Mouse (Mus musculus): ENCODE measurements around the gene Cptp. TPM values are rescaled to one million over a fixed set of nuclear protein-coding genes. Genes with fewer than 3 reads are reported as not detected.
A peak's percentile ranks its signal among the peaks of the same experiment; 100 is the strongest.

The Cptp gene
- polyA plus RNA-seq, 1 experiment from 2014 or later, result 19.5 TPM

GRCm38 (mm10) chr4:155895826-155896225, 26.6 kb upstream of the Cptp start:
- 95% methylated on average over 4 of the region's 4 CpGs for WGBS
- Histone ChIP-seq H3K27me3 (replicated peaks) (no peaks in the 10 kb centered on the region), H3K36me3 (peaks cover 44% of the 10 kb centered on the region), H3K9ac (no peak overlapping the region), H3K9me3 (no peaks in the 10 kb centered on the region), H3K4me1 (peaks cover 31% of the 10 kb centered on the region), H3K27ac (no peak overlapping the region), H3K4me2 (replicated peaks) (no peak overlapping the region), H3K4me3 (no peak overlapping the region)
- no peak for ATAC-seq (ENCODE audit: low FRiP score, low read depth)

DNA sequence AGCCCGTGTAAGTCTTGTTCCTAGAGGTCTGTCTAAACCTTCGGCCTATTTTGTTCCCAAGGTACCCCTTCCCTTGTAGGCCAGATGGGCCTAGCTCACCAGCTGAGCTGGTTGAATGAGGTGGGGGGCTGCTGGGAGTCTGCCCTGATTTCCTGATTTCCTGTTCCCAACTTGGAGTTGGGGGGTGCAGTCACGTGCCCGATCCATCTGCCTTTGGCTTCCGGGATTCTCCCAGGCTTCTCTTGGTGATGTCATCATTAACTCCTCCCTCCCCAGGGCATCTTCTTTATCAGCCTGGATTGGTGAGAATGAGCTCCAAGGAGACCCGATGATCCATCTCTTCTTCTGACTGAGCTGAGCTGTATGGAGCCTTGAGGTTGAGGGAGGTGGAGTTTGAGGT, 26.0 kb upstream of the Cptp start:
- 50% methylated on average over 6 of the region's 6 CpGs for WGBS
- H3K27me3 ChIP-seq (replicated peaks), result no peaks in the 10 kb centered on the region
- H3K4me2 ChIP-seq (replicated peaks), result peak overlapping the region; percentile 99
- peaks cover 38% of the 10 kb centered on the region for H3K36me3 ChIP-seq
- H3K9ac ChIP-seq, result peak overlapping the region; percentile 38; the same call in 1 of the 2 replicates
- peaks cover 38% of the 10 kb centered on the region for H3K4me1 ChIP-seq
- no peak for ATAC-seq (ENCODE audit: low FRiP score, low read depth)
- no peak overlapping the region for H3K4me3 ChIP-seq
- H3K9me3 ChIP-seq, result no peaks in the 10 kb centered on the region
- H3K27ac ChIP-seq, result no peak overlapping the region

DNA sequence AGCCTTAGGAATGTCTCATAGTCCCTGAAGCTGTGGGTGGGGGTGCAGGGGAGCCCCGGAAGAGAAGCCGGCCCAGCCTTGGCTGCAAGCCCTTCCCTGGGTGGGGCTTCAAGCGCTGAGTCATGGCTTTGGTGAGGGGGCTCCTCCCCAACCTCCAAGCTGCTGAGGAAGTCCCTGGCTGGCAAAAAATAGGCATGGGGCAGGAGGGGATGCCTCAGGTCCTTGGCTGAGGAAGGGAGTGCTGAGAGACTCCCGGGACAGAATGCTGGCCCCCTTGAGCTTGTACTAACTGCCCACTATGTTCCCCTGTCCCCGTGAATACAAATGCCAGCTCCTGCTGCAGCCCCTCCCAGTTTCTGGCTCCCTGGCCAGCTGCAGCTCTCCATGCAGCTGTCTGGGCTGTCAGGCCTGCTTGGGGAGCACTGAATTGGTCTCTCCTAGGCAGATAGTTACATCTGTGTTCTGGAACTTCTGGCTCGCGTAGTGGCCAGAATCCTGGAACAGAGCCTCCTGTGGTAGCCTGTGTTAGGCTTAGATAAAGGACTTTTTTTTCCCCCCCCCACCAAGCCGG, 25.2 kb upstream of the Cptp start:
- Histone ChIP-seq H3K4me2 (replicated peaks) (peak overlapping the region; percentile 99), H3K4me1 (peaks cover 40% of the 10 kb centered on the region), H3K27ac (no peak overlapping the region), H3K27me3 (replicated peaks) (no peaks in the 10 kb centered on the region), H3K9me3 (no peaks in the 10 kb centered on the region), H3K4me3 (peak overlapping the region; percentile 2), H3K9ac (peak overlapping the region; percentile 38), H3K36me3 (peaks cover 33% of the 10 kb centered on the region)
- 41% methylated on average over 8 of the region's 8 CpGs for WGBS
- no peak for ATAC-seq (ENCODE audit: low FRiP score, low read depth)

DNA sequence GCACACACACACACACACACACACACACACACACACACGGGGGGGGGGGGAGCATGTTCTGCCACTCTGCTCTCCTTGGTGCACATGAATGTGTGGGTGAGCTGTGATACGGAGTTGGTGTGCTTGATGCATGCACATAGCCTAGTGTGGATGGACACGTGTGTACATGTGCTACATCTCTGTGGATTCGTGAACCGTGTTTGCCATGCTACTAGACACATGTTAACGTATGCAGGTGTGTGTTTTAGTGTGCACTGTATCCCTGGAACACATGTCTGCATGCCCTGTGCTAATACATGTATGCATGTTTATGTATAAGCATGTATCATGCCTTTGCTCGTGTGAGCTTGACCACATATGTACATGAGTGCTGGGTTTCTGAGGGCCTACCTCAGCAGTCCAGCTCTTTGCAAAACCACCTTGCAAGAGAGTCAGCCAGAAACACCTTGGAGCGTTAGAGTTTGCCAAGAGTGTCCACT, 24.0 kb upstream of the Cptp start:
- peak overlapping the region; percentile 91 for H3K9ac ChIP-seq
- no peak for ATAC-seq (ENCODE audit: low FRiP score, low read depth)
- H3K4me1 ChIP-seq, result peaks cover 40% of the 10 kb centered on the region
- H3K4me3 ChIP-seq, result peak overlapping the region; percentile 92
- H3K4me2 ChIP-seq (replicated peaks), result peak overlapping the region; percentile 99
- H3K27me3 ChIP-seq (replicated peaks), result no peaks in the 10 kb centered on the region
- no peaks in the 10 kb centered on the region for H3K9me3 ChIP-seq
- WGBS, result 67% methylated on average over 8 of the region's 8 CpGs
- H3K36me3 ChIP-seq, result peaks cover 33% of the 10 kb centered on the region
- no peak overlapping the region for H3K27ac ChIP-seq

- WGBS, result 5% methylated on average over 37 of the region's 37 CpGs
- Histone ChIP-seq H3K4me1 (peaks cover 40% of the 10 kb centered on the region), H3K4me2 (replicated peaks) (peak overlapping the region; percentile 99)
These were observed 23.4 kb upstream of the Cptp start for GRCm38 (mm10) chr4:155892438-155893211.

DNA sequence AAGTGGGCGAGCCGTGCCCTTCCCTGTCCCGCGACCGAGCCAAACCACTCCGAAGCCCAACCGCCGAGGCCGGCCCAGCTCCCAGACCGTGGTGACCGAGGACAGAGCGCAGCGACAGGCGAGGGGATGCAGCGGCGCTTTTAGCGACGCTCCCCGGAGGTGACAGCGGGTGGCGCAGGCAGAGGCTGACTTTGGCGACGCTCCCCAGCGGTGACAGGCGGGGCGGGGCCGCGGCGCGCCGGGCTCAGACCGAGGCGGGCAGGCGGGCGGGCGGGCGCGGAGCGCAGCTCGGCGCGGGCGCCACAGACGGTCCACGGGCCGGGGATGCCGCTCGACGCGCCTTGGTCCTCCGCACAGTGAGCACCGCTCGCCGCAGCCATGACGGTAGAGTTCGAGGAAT, 22.8 kb upstream of the Cptp start:
- Histone ChIP-seq H3K4me1 (peaks cover 40% of the 10 kb centered on the region), H3K4me3 (peak overlapping the region; percentile 92), H3K4me2 (replicated peaks) (peak overlapping the region; percentile 99), H3K27ac (peak overlapping the region; percentile 97), H3K27me3 (replicated peaks) (no peaks in the 10 kb centered on the region), H3K9me3 (no peaks in the 10 kb centered on the region), H3K9ac (peak overlapping the region; percentile 91), H3K36me3 (peaks cover 39% of the 10 kb centered on the region)
- ATAC-seq (ENCODE audit: low FRiP score, low read depth), result peak; percentile 90
- under 1% methylated on average over 56 of the region's 56 CpGs for WGBS

More at GRCm38 (mm10) chr4:155892438-155893211, 23.4 kb upstream of the Cptp start:
- H3K27ac ChIP-seq, result peak overlapping the region; percentile 97
- peak; percentile 59 for ATAC-seq (ENCODE audit: low FRiP score, low read depth)
- peak overlapping the region; percentile 92 for H3K4me3 ChIP-seq
- H3K9me3 ChIP-seq, result no peaks in the 10 kb centered on the region
- peaks cover 36% of the 10 kb centered on the region for H3K36me3 ChIP-seq
- no peaks in the 10 kb centered on the region for H3K27me3 ChIP-seq (replicated peaks)
- H3K9ac ChIP-seq, result peak overlapping the region; percentile 91

DNA sequence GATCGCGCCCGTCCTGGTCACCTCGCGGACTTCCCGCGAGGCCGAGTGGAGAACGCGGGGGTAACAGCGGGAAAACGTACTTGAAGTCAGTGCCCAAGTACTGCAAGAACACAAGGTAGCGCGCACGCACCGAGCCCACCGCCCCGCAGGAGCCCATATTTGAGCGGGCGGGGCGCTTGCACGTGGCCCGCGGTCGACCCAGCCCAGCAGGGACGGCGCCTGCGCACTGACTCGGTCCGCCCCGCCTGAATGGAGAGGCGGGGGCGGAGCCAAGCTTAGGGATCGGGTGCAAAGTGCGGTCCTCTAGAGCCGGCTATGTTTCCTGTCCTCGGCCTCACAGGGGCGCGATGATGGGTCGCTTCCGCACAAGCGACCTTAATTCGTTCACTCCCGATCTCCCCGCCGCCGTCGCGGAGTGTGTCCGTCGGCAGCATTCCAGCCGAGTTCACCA, 22.3 kb upstream of the Cptp start, which contains the start of the genes Pusl1 and Acap3:
TSS of gene Pusl1 (minus strand) at position 231 of the 451 bp plus-strand sequence.
TSS of gene Acap3 (plus strand) at position 272 of the 451 bp plus-strand sequence.
- H3K9me3 ChIP-seq, result no peaks in the 10 kb centered on the region
- H3K4me2 ChIP-seq (replicated peaks), result peak within 1 kb of the TSS; percentile 99
- WGBS, result under 1% methylated on average over 52 of the region's 52 CpGs
- no peaks in the 10 kb centered on the region for H3K27me3 ChIP-seq (replicated peaks)
- H3K4me1 ChIP-seq, result peaks cover 40% of the 10 kb centered on the region
- H3K4me3 ChIP-seq, result peak within 1 kb of the TSS; percentile 92
- peak; percentile 83 for ATAC-seq (ENCODE audit: low FRiP score, low read depth)
- peak within 1 kb of the TSS; percentile 97 for H3K27ac ChIP-seq
- peak within 1 kb of the TSS; percentile 91 for H3K9ac ChIP-seq
- H3K36me3 ChIP-seq, result peaks cover 39% of the 10 kb centered on the region

DNA sequence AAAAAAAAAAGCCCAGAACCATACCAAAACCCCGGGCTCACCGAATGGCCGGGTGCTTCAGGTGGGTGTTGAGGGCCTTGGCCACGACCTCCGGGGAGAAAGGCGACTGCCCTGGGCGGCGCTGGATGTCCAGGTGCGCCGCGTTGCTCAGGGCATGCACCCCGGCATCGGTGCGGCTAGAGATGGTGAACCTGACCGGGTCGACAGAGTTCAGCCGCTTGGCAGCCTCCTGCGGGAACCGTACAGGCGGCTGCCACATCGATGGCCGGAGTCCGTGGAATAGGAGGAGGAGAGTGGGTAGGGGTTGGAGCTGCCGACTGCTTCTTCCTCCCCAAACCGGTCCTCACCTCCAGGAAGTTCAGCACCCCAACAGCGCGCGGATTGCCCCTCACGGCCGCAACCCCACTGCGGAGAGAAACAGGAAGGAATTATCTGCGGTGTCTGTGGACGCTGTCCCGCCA, 21.8 kb upstream of the Cptp start:
- no peak for ATAC-seq (ENCODE audit: low FRiP score, low read depth)
- Histone ChIP-seq H3K9ac (peak overlapping the region; percentile 91), H3K9me3 (no peaks in the 10 kb centered on the region), H3K27ac (no peak overlapping the region), H3K27me3 (replicated peaks) (no peaks in the 10 kb centered on the region), H3K4me2 (replicated peaks) (peak overlapping the region; percentile 99), H3K4me3 (peak overlapping the region; percentile 92), H3K4me1 (peaks cover 40% of the 10 kb centered on the region), H3K36me3 (peaks cover 39% of the 10 kb centered on the region)
- WGBS, result under 1% methylated on average over 34 of the region's 34 CpGs

DNA sequence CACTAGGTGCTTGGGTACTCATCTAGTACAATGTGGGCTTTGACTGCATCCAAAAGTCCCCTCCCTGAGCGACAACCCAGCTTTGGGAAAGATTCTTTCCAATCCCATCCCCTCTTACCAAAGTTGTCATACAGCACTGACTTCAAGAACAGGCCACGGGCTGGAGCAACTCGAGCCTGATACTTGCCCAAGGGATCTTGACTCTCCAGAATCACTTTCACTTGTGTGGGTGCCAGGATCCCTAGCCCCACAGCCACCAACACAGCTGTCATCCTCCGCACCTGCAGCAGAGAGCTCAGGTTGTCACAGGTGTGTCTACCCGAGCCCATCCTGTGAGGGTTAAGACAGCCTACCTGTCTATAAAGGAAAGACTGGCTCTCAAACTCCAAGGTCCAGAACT, 20.1 kb upstream of the Cptp start:
- H3K4me2 ChIP-seq (replicated peaks), result no peak overlapping the region
- H3K36me3 ChIP-seq, result peaks cover 51% of the 10 kb centered on the region
- H3K27me3 ChIP-seq (replicated peaks), result no peaks in the 10 kb centered on the region
- H3K9me3 ChIP-seq, result no peaks in the 10 kb centered on the region
- H3K9ac ChIP-seq, result no peak overlapping the region
- H3K27ac ChIP-seq, result no peak overlapping the region
- peaks cover 27% of the 10 kb centered on the region for H3K4me1 ChIP-seq
- WGBS, result 88% methylated on average over 5 of the region's 5 CpGs
- ATAC-seq (ENCODE audit: low FRiP score, low read depth), result no peak
- no peak overlapping the region for H3K4me3 ChIP-seq

- Histone ChIP-seq H3K9me3 (no peaks in the 10 kb centered on the region), H3K4me3 (no peak overlapping the region), H3K9ac (no peak overlapping the region), H3K4me1 (peaks cover 16% of the 10 kb centered on the region), H3K27me3 (replicated peaks) (no peaks in the 10 kb centered on the region), H3K36me3 (peaks cover 57% of the 10 kb centered on the region), H3K27ac (no peak overlapping the region), H3K4me2 (replicated peaks) (no peak overlapping the region)
- no peak for ATAC-seq (ENCODE audit: low FRiP score, low read depth)
- 94% methylated on average over 9 of the region's 9 CpGs for WGBS
These were observed 18.9 kb upstream of the Cptp start for GRCm38 (mm10) chr4:155888181-155888580.

DNA sequence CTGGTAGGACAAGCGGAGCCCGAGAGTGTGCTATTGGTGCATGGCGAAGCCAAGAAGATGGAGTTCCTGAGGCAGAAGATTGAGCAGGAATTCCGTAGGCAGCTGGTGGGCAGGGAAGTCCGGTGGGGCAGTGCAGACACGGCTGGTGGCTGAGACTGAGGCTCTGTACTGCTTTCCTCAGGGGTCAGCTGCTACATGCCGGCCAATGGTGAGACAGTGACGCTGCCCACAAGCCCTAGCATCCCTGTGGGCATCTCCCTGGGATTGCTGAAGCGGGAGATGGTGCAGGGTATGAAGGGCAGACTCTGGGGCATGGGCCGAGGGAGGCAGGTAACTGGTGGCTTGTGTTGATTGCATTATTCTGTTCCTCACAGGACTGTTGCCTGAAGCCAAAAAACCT, 18.4 kb upstream of the Cptp start:
- Histone ChIP-seq H3K9me3 (no peaks in the 10 kb centered on the region), H3K9ac (no peak overlapping the region), H3K27ac (no peak overlapping the region), H3K27me3 (replicated peaks) (no peaks in the 10 kb centered on the region), H3K36me3 (peaks cover 57% of the 10 kb centered on the region), H3K4me3 (no peak overlapping the region), H3K4me1 (peaks cover 11% of the 10 kb centered on the region), H3K4me2 (replicated peaks) (no peak overlapping the region)
- no peak for ATAC-seq (ENCODE audit: low FRiP score, low read depth)
- 87% methylated on average over 10 of the region's 10 CpGs for WGBS

- Histone ChIP-seq H3K36me3 (peaks cover 57% of the 10 kb centered on the region), H3K27me3 (replicated peaks) (no peaks in the 10 kb centered on the region), H3K4me2 (replicated peaks) (no peak overlapping the region), H3K27ac (no peak overlapping the region), H3K4me1 (peaks cover 10% of the 10 kb centered on the region), H3K4me3 (no peak overlapping the region), H3K9me3 (no peaks in the 10 kb centered on the region), H3K9ac (no peak overlapping the region)
- WGBS, result 94% methylated on average over 5 of the region's 5 CpGs
- ATAC-seq (ENCODE audit: low FRiP score, low read depth), result no peak
These were observed 17.1 kb upstream of the Cptp start for GRCm38 (mm10) chr4:155886330-155886729.

Measured in neural tube, embryonic 12.5 days (tissue).